Mouse (Mus musculus) cerebellum, adult 2 months (tissue): ENCODE results near the gene Rps5.

Source experiments
- CTCF ChIP-seq: fragments of 200-500 bp; IDR thresholded peaks from 2 replicates; pipeline ENCODE4 v1.5.1; 2011; ENCODE audit warnings: low read depth, mild to moderate bottlenecking, control low read depth, low read length, moderate library complexity, borderline replicate concordance; ENCODE audit not compliant: insufficient read depth
- POLR2A ChIP-seq: fragments of 200-500 bp; IDR thresholded peaks from 2 replicates; pipeline ENCODE4 v1.6.1; 2011; ENCODE audit warnings: low read length, control low read depth, borderline replicate concordance; ENCODE audit not compliant: insufficient read depth

DNA sequence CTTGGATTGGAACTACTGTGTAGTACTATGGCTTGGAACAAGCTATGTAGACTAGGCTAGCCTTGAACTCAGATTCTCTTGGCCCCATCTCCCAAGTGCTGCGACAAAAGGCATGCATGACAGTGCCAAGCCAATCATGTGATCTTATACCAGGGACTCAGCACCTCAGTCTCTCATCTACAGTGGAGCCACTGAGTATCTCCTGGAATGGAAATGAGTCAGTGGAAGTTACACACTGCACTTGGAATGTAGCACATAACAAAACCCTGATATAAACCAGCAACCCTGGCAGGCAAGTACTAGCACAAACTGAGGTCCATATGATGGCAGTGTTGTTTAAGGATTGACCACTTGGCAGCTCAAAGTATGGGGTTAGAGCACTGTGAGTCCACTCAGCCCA lies 16.9 kb upstream of the Rps5 start:
- TF ChIP-seq POLR2A (no peak), CTCF (no peak)
